Mouse (Mus musculus): ENCODE results near the gene Ankrd55.

DNA sequence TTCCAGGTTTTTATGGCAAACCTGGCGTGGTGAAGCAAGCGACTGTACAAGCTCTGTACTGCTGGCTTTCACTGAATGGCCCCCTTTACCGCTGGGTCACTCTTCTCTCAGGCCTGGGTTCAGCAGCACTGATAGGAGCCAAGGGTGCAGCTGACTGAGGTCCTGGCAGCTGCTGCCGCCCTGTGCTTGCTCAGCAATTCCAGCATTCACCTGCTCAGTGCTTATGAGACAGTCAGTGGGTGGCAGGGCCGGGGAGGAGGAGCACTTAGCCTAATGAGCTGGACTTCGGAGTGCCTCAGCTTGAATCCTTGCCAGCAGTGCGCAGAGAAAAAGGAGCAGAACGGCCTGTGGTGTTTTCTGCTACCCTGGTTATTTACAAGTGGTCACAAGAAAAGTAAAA is 87.5 kb downstream of the Ankrd55 start:
- TF ChIP-seq CTCF (IDR thresholded peaks at IDR 0.05; ENCODE audit: low read depth, low read length), result no peak
- no peak for TF ChIP-seq POLR2A (IDR thresholded peaks at IDR 0.05; ENCODE audit: extremely low read depth, insufficient read depth, low read length)
